In genomic region chr8:70418954-70419353, GRCm38 (mm10) we compare ENCODE assay signal across 7 mouse cellular contexts. TPM values are rescaled to one million over a fixed set of nuclear protein-coding genes. Genes with fewer than 3 reads are reported as not detected.
A peak's percentile ranks its signal among the peaks of the same experiment; 100 is the strongest.
DNase-seq lines count a peak whose midpoint lies in the region; ATAC-seq and TF ChIP-seq lines count a peak whose summit lies in the region.

No protein-coding gene starts in this region.

- H3K4me3 ChIP-seq in lung, embryonic 14.5 days (ENCODE audit: low read depth, low read length), result no peak overlapping the region
- no peak overlapping the region for H3K4me3 ChIP-seq in forebrain, embryonic 14.5 days (ENCODE audit: low read depth, low read length)

- 0 out of 2 replicates have a peak overlapping the region, but pooled peaks have one; percentile 12 for H3K4me2 ChIP-seq in lung, embryonic 14.5 days
- no peak overlapping the region for H3K4me2 ChIP-seq in forebrain, embryonic 14.5 days (ENCODE audit: low read length)

- intact Hi-C loops in heart, postnatal 36 days (cut with DNase I), result no loop called here

- H3K4me1 ChIP-seq in lung, embryonic 14.5 days (ENCODE audit: insufficient read depth), result peaks cover 21% of the 10 kb centered on the region; the same call in 1 of the 2 replicates
- no peaks in the 10 kb centered on the region for H3K4me1 ChIP-seq in forebrain, embryonic 14.5 days (ENCODE audit: control insufficient read depth, insufficient read depth, low read length)

- H3K9me3 ChIP-seq in lung, embryonic 14.5 days (ENCODE audit: low read depth, low read length), result no peaks in the 10 kb centered on the region
- H3K9me3 ChIP-seq in forebrain, embryonic 14.5 days (replicated peaks; ENCODE audit: control insufficient read depth, low read length), result no peaks in the 10 kb centered on the region

- WGBS in lung, embryonic 14.5 days, result 21% methylated on average over 14 of the region's 14 CpGs
- 57% methylated on average over 14 of the region's 14 CpGs for WGBS in forebrain, embryonic 14.5 days

- peak; percentile 76 for ATAC-seq in lung, embryonic 14.5 days (ENCODE audit: insufficient read depth)
- ATAC-seq in forebrain, embryonic 14.5 days, result no peak; the same call in 1 of the 2 replicates
- ATAC-seq in erythroblast, adult 5-6 weeks (replicated peaks; ENCODE audit: low FRiP score, poor library complexity, severe bottlenecking), result no peak

- H3K36me3 ChIP-seq in lung, embryonic 14.5 days (ENCODE audit: insufficient read depth), result no peaks in the 10 kb centered on the region
- H3K36me3 ChIP-seq in forebrain, embryonic 14.5 days (ENCODE audit: control insufficient read depth, insufficient read depth, low read length), result no peaks in the 10 kb centered on the region

- no peak overlapping the region; the same call in 1 of the 2 replicates for H3K27ac ChIP-seq in lung, embryonic 14.5 days (ENCODE audit: low read depth)
- no peak overlapping the region for H3K27ac ChIP-seq in forebrain, embryonic 14.5 days (ENCODE audit: low read depth, low read length)

- H3K27me3 ChIP-seq in lung, embryonic 14.5 days (ENCODE audit: insufficient read depth, low read length), result no peaks in the 10 kb centered on the region
- H3K27me3 ChIP-seq in forebrain, embryonic 14.5 days (replicated peaks; ENCODE audit: control insufficient read depth, insufficient read depth, low read length), result no peaks in the 10 kb centered on the region

- DNase-seq in lung, embryonic 14.5 days, result peak; percentile 91
- no peak for DNase-seq in lung, postnatal 25 days (ENCODE audit: low spot score)
- peak; percentile 59 for DNase-seq in forebrain, embryonic 14.5 days (ENCODE audit: low spot score)
- peak; percentile 12 to 31 for DNase-seq in heart, postnatal 36 days
- peak; percentile 44 for DNase-seq in lung, postnatal 14 days
- no peak for DNase-seq in retina, embryonic 14.5 days (ENCODE audit: low spot score)

- no peak overlapping the region for H3K9ac ChIP-seq in lung, embryonic 14.5 days
- H3K9ac ChIP-seq in forebrain, embryonic 14.5 days (ENCODE audit: low read length), result no peak overlapping the region

- TF ChIP-seq CTCF in lung, embryonic 14.5 days (IDR thresholded peaks at IDR 0.05; ENCODE audit: low read depth), result no peak

RNA-seq across cellular contexts. Expression of gene Crtc1, which starts 20.4 kb away (rescaled TPM):
- 15.5 and 21.8 TPM in 2 replicates for polyA plus RNA-seq in lung, embryonic 14.5 days (2014; fragmentation: Nextera tagmentation; extraction: Ambion mirVana)
- polyA plus RNA-seq in forebrain, embryonic 14.5 days (2014; fragmentation: Nextera tagmentation; extraction: Ambion mirVana), result 23.9 and 30.7 TPM in 2 replicates
- 1 to 10 TPM; 8.2 to 9.8 TPM for total RNA-seq in heart, postnatal 36 days (2021)
- 4.2 and 4.4 TPM in 2 replicates for total RNA-seq in erythroblast, adult 5-6 weeks (2015; ENCODE audit: low replicate concordance)
- 1.7 and 2.0 TPM in 2 replicates for total RNA-seq in erythroblast, adult 5-6 weeks (2017; ENCODE audit: low replicate concordance)

RNA-seq across cellular contexts. Expression of gene Comp, which starts 45.6 kb away (rescaled TPM):
- 0.43 and 0.53 TPM in 2 replicates for polyA plus RNA-seq in lung, embryonic 14.5 days (2014; fragmentation: Nextera tagmentation; extraction: Ambion mirVana)
- polyA plus RNA-seq in forebrain, embryonic 14.5 days (2014; fragmentation: Nextera tagmentation; extraction: Ambion mirVana), result 0.48 TPM in 1 of 2 replicates, not detected in the other
- 1 to 10 TPM; 4.3 to 5.6 TPM for total RNA-seq in heart, postnatal 36 days (2021)
- not detected in 2 replicates for total RNA-seq in erythroblast, adult 5-6 weeks (2015; ENCODE audit: low replicate concordance)
- total RNA-seq in erythroblast, adult 5-6 weeks (2017; ENCODE audit: low replicate concordance), result 0.43 TPM in 1 of 2 replicates, not detected in the other

RNA-seq across cellular contexts. Expression of gene Klhl26, which starts 57.8 kb away (rescaled TPM):
- polyA plus RNA-seq in lung, embryonic 14.5 days (2014; fragmentation: Nextera tagmentation; extraction: Ambion mirVana), result 21.8 and 24.4 TPM in 2 replicates
- 19.3 and 19.6 TPM in 2 replicates for polyA plus RNA-seq in forebrain, embryonic 14.5 days (2014; fragmentation: Nextera tagmentation; extraction: Ambion mirVana)
- total RNA-seq in heart, postnatal 36 days (2021), result 1 to 10 TPM; 8.1 to 9.4 TPM
- total RNA-seq in erythroblast, adult 5-6 weeks (2015; ENCODE audit: low replicate concordance), result 0.38 and 1.7 TPM in 2 replicates
- 1.8 and 2.8 TPM in 2 replicates for total RNA-seq in erythroblast, adult 5-6 weeks (2017; ENCODE audit: low replicate concordance)

Comparison
In these comparisons a context has a peak if more than half of its experiments do, and no peak if none do; other contexts are left out.
1. DNase-seq: peak in lung, embryonic 14.5 days (single experiment), forebrain, embryonic 14.5 days (single experiment), heart, postnatal 36 days (2 of 2) and lung, postnatal 14 days (single experiment); none in lung, postnatal 25 days (single experiment) and retina, embryonic 14.5 days (single experiment).